Comparison of ENCODE assay signal across 17 mouse cellular contexts in genomic region chr9:31567029-31567428, GRCm38 (mm10).
A peak's percentile ranks its signal among the peaks of the same experiment; 100 is the strongest.
DNase-seq lines count a peak whose midpoint lies in the region; ATAC-seq and TF ChIP-seq lines count a peak whose summit lies in the region.
"Had no signal": no experiment of that assay in that cellular context is flagged by ENCODE, and none has a peak within 500 bp of the region (broad histone marks: within the 10 kb centered on the region; RNA-seq: fewer than 3 reads in every experiment).

No protein-coding gene starts in this region.

- no peaks in the 10 kb centered on the region for H3K36me3 ChIP-seq in embryonic facial prominence, embryonic 14.5 days (ENCODE audit: control insufficient read depth, insufficient read depth, low read length)
- no peaks in the 10 kb centered on the region for H3K36me3 ChIP-seq in embryonic facial prominence, embryonic 10.5 days (replicated peaks)
- no peaks in the 10 kb centered on the region for H3K36me3 ChIP-seq in heart, embryonic 10.5 days
- no peaks in the 10 kb centered on the region for H3K36me3 ChIP-seq in testis, adult 2 months (ENCODE audit: control insufficient read depth, insufficient read depth, low read length)
- H3K36me3 ChIP-seq: G1E; stomach, embryonic 15.5 days had no signal

- no peaks in the 10 kb centered on the region for H3K9me3 ChIP-seq in embryonic facial prominence, embryonic 14.5 days (ENCODE audit: control insufficient read depth, low read length)
- H3K9me3 ChIP-seq in embryonic facial prominence, embryonic 10.5 days: no peaks in the 10 kb centered on the region
- H3K9me3 ChIP-seq in heart, embryonic 10.5 days: no peaks in the 10 kb centered on the region
- H3K9me3 ChIP-seq: G1E; stomach, embryonic 15.5 days had no signal

- H3K4me1 ChIP-seq in embryonic facial prominence, embryonic 14.5 days (ENCODE audit: control insufficient read depth, insufficient read depth, low read length): no peaks in the 10 kb centered on the region
- H3K4me1 ChIP-seq in embryonic facial prominence, embryonic 10.5 days: 0 out of 2 replicates have a peak, but pooled peaks cover 3% of the 10 kb centered on the region
- no peaks in the 10 kb centered on the region for H3K4me1 ChIP-seq in heart, embryonic 10.5 days
- peaks cover 12% of the 10 kb centered on the region for H3K4me1 ChIP-seq in testis, adult 2 months (ENCODE audit: control insufficient read depth, insufficient read depth, low read length)
- H3K4me1 ChIP-seq: stomach, embryonic 15.5 days had no signal

- WGBS in embryonic facial prominence, embryonic 14.5 days: 50% methylated on average over 10 of the region's 10 CpGs
- 80% methylated on average over 10 of the region's 10 CpGs for WGBS in embryonic facial prominence, embryonic 10.5 days
- WGBS in heart, embryonic 10.5 days: 78% methylated on average over 10 of the region's 10 CpGs

- DNase-seq in embryonic facial prominence, embryonic 14.5 days (ENCODE audit: low spot score): peak; percentile 58
- DNase-seq in embryonic facial prominence, embryonic 10.5 days (ENCODE audit: low spot score): no peak
- peak; percentile 38 for DNase-seq in heart, embryonic 10.5 days (ENCODE audit: low spot score)
- DNase-seq in heart, postnatal 36 days: no peak
- no peak for DNase-seq in testis, postnatal 14 days (ENCODE audit: low spot score)
- peak; percentile 19 for DNase-seq in testis, postnatal 10 days (ENCODE audit: low spot score)
- no peak for DNase-seq in urinary bladder, adult 2 months (ENCODE audit: low spot score)
- DNase-seq: adrenal gland, postnatal 14 days; kidney, adult 9 months; lung, adult 18-20 months had no signal

- intact Hi-C loops in heart, postnatal 36 days (cut with DNase I): no loop called here

- no peak for TF ChIP-seq CTCF in testis, adult 2 months (IDR thresholded peaks at IDR 0.05; ENCODE audit: control insufficient read depth, insufficient read depth, insufficient replicate concordance, low read depth, low read length)

- peak; percentile 53; the same call in 1 of the 2 replicates for ATAC-seq in embryonic facial prominence, embryonic 14.5 days (ENCODE audit: low read depth)
- ATAC-seq: activated CD4-positive, CD25-positive, alpha-beta regulatory T cell, adult 4 months; CD4-positive, CD25-positive, alpha-beta regulatory T cell, adult 4 months; inflammation-experienced regulatory T-cells, adult 6 months had no signal

- no peak for TF ChIP-seq POLR2A in testis, adult 2 months (IDR thresholded peaks at IDR 0.05; ENCODE audit: control insufficient read depth, low read depth, low read length)

- H3K27me3 ChIP-seq in embryonic facial prominence, embryonic 14.5 days (replicated peaks; ENCODE audit: control insufficient read depth, insufficient read depth, low read length): no peaks in the 10 kb centered on the region
- no peaks in the 10 kb centered on the region for H3K27me3 ChIP-seq in embryonic facial prominence, embryonic 10.5 days (replicated peaks; ENCODE audit: low read depth, poor library complexity, severe bottlenecking)
- H3K27me3 ChIP-seq in heart, embryonic 10.5 days (ENCODE audit: insufficient read depth, poor library complexity, severe bottlenecking): 0 out of 2 replicates have a peak, but pooled peaks cover 4% of the 10 kb centered on the region
- no peaks in the 10 kb centered on the region for H3K27me3 ChIP-seq in testis, adult 2 months (ENCODE audit: control insufficient read depth, insufficient read depth, low read length)
- H3K27me3 ChIP-seq: stomach, embryonic 15.5 days had no signal

- no peak overlapping the region for H3K9ac ChIP-seq in embryonic facial prominence, embryonic 14.5 days (ENCODE audit: low read depth, low read length)
- H3K9ac ChIP-seq: stomach, embryonic 15.5 days had no signal

- no peak overlapping the region for H3K4me2 ChIP-seq in embryonic facial prominence, embryonic 14.5 days (ENCODE audit: low read depth, low read length)
- H3K4me2 ChIP-seq: stomach, embryonic 15.5 days had no signal

- no peak overlapping the region for H3K27ac ChIP-seq in embryonic facial prominence, embryonic 14.5 days (replicated peaks; ENCODE audit: low read depth, low read length)
- no peak overlapping the region for H3K27ac ChIP-seq in embryonic facial prominence, embryonic 10.5 days (replicated peaks)
- H3K27ac ChIP-seq in heart, embryonic 10.5 days: no peak overlapping the region
- H3K27ac ChIP-seq in testis, adult 2 months (ENCODE audit: control insufficient read depth, insufficient read depth, low read depth, low read length): no peak overlapping the region
- H3K27ac ChIP-seq: macrophage; stomach, embryonic 15.5 days had no signal

- no peak overlapping the region for H3K4me3 ChIP-seq in embryonic facial prominence, embryonic 14.5 days (ENCODE audit: low read depth, low read length)
- H3K4me3 ChIP-seq in embryonic facial prominence, embryonic 10.5 days: no peak overlapping the region
- H3K4me3 ChIP-seq in heart, embryonic 10.5 days: no peak overlapping the region
- H3K4me3 ChIP-seq in testis, adult 2 months (ENCODE audit: control insufficient read depth, low read depth, low read length): peak overlapping the region; percentile 74
- H3K4me3 ChIP-seq: stomach, embryonic 15.5 days had no signal

Comparison
In these comparisons a context has a peak if more than half of its experiments do, and no peak if none do; other contexts are left out.
1. DNase-seq: peak in embryonic facial prominence, embryonic 14.5 days (single experiment), heart, embryonic 10.5 days (single experiment) and testis, postnatal 10 days (single experiment); none in embryonic facial prominence, embryonic 10.5 days (single experiment), heart, postnatal 36 days (0 of 2), testis, postnatal 14 days (single experiment) and urinary bladder, adult 2 months (single experiment).